Mouse (Mus musculus) stomach, postnatal 0 days (tissue): ENCODE results near the gene Fam149a.

Source experiments
- CTCF ChIP-seq: IDR thresholded peaks from 2 replicates; pipeline ENCODE4 v1.5.1; 2016; ENCODE audit warnings: antibody characterized with exemption, low read depth, mild to moderate bottlenecking, moderate library complexity
- EP300 ChIP-seq: optimal IDR thresholded peaks from 2 replicates; pipeline ENCODE3; 2016; ENCODE audit warnings: antibody characterized with exemption

- TF ChIP-seq CTCF (no peak), EP300 (no peak)
Observed at GRCm38 (mm10) chr8:45305479-45305878, 76.6 kb downstream of the Fam149a start.
